Mouse (Mus musculus) lung, embryonic 15.5 days (tissue): Measurements from ENCODE around the gene Zfp710. TPM values are rescaled to one million over a fixed set of nuclear protein-coding genes. Genes with fewer than 3 reads are reported as not detected.
A peak's percentile ranks its signal among the peaks of the same experiment; 100 is the strongest.
"Not testable (repeated sequence)": the region's sequence is repeated elsewhere in the genome, so short reads cannot be mapped to it uniquely, and the experiment has no call there.

ENCODE experiments used
- ATAC-seq: fragments of 200-750 bp; cut with Nextera tagmentation; 2 replicates; pipeline ENCODE4 v1.8.0; 2017; ENCODE audit warnings: moderate number of reproducible peaks, borderline replicate concordance; ENCODE audit not compliant: low FRiP score, low TSS enrichment; ENCODE audit errors: extremely low read depth
- H3K27ac ChIP-seq: fragments of 300-500 bp; sonication (generic); 2 replicates; pipeline ENCODE4 v1.5.1; 2015; ENCODE audit warnings: moderate library complexity, mild to moderate bottlenecking, inconsistent platforms
- H3K27me3 ChIP-seq: fragments of 300-500 bp; sonication (generic); 2 replicates; pipeline ENCODE4 v1.6.1; 2015; ENCODE audit warnings: inconsistent platforms
- H3K36me3 ChIP-seq: fragments of 300-500 bp; sonication (generic); 2 replicates; pipeline ENCODE4 v1.6.1; 2015; ENCODE audit warnings: inconsistent platforms
- H3K4me1 ChIP-seq: fragments of 300-500 bp; sonication (generic); 2 replicates; pipeline ENCODE4 v1.6.1; 2015; ENCODE audit warnings: inconsistent platforms
- H3K4me2 ChIP-seq: fragments of 300-500 bp; sonication (generic); 2 replicates; pipeline ENCODE4 v1.6.1; 2015; ENCODE audit warnings: inconsistent platforms, mild to moderate bottlenecking, moderate library complexity
- H3K4me3 ChIP-seq: fragments of 300-500 bp; sonication (generic); 2 replicates; pipeline ENCODE4 v1.5.1; 2015; ENCODE audit warnings: mild to moderate bottlenecking, inconsistent platforms
- H3K9ac ChIP-seq: fragments of 300-500 bp; sonication (generic); 2 replicates; pipeline ENCODE4 v1.6.1; 2015; ENCODE audit warnings: inconsistent platforms
- H3K9me3 ChIP-seq: fragments of 300-500 bp; sonication (generic); 2 replicates; pipeline ENCODE4 v1.6.1; 2016; ENCODE audit warnings: inconsistent platforms
- WGBS: fragments of 180-500 bp; shearing (Covaris S2); methylation state at CpG from one replicate; pipeline ENCODE4 v1.1.7; 2015; 5-methylcytosine and 5-hydroxymethylcytosine counted together
- polyA plus RNA-seq: library from polyadenylated mRNA; unstranded; fragments of >200 nt; fragmentation: Nextera tagmentation; extraction: Ambion mirVana; gene quantifications from 2 replicates; pipeline ENCODE4 v1.2.1, GENCODE M21; 2015

Gene Zfp710
- polyA plus RNA-seq, 1 experiment from 2014 or later, result 17.6 TPM

DNA sequence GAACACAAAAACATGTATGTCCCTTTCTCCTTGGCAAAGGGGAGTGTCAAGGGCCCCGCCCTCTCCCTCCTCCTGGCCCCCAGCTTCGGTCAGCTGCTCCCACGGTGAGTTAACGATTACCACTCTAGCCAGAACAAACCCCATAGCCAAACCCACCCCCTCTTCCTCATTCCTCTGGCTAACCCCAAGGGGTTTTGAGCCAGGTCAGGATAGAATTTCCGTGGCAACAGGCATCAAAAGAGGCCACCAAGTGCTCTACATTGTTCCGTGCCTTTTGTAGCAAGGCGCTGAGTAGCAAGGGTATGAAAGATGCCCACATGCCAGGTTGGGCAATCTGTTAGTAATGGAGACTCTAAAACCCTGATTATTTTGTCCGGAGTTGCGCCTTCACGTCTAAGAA, 89.4 kb downstream of the Zfp710 start:
- H3K27me3 ChIP-seq, result no peaks in the 10 kb centered on the region
- ATAC-seq, result no peak
- H3K4me2 ChIP-seq, result peak overlapping the region; percentile 64
- 0 out of 2 replicates have a peak, but pooled peaks cover 6% of the 10 kb centered on the region for H3K36me3 ChIP-seq
- WGBS, result 4% methylated on average over 10 of the region's 10 CpGs
- H3K4me1 ChIP-seq, result peaks cover 49% of the 10 kb centered on the region
- peak overlapping the region; percentile 60 for H3K4me3 ChIP-seq
- peak overlapping the region; percentile 98 for H3K27ac ChIP-seq
- H3K9me3 ChIP-seq, result no peaks in the 10 kb centered on the region
- H3K9ac ChIP-seq, result peak overlapping the region; percentile 78

- Histone ChIP-seq H3K27me3 (no peaks in the 10 kb centered on the region), H3K9me3 (no peaks in the 10 kb centered on the region), H3K27ac (peak overlapping the region; percentile 98), H3K36me3 (0 out of 2 replicates have a peak, but pooled peaks cover 6% of the 10 kb centered on the region), H3K4me2 (peak overlapping the region; percentile 64), H3K9ac (peak overlapping the region; percentile 78), H3K4me3 (peak overlapping the region; percentile 60), H3K4me1 (peaks cover 49% of the 10 kb centered on the region)
- under 1% methylated on average over 52 of the region's 52 CpGs for WGBS
- ATAC-seq, result peak; percentile 83
Measured at GRCm38 (mm10) chr7:80114451-80115223, 90.0 kb downstream of the Zfp710 start.

- H3K4me1 ChIP-seq, result peaks cover 46% of the 10 kb centered on the region
- H3K36me3 ChIP-seq, result 0 out of 2 replicates have a peak, but pooled peaks cover 6% of the 10 kb centered on the region
- 0% methylated on average over 29 of the region's 29 CpGs for WGBS
- no peaks in the 10 kb centered on the region for H3K27me3 ChIP-seq
- H3K9ac ChIP-seq, result peak within 1 kb of the TSS; percentile 78
- H3K4me2 ChIP-seq, result peak within 1 kb of the TSS; percentile 64
- H3K9me3 ChIP-seq, result no peaks in the 10 kb centered on the region
- peak within 1 kb of the TSS; percentile 98 for H3K27ac ChIP-seq
- H3K4me3 ChIP-seq, result peak within 1 kb of the TSS; percentile 60
- peak; percentile 97 for ATAC-seq
Measured at GRCm38 (mm10) chr7:80115224-80115590, 90.6 kb downstream of the Zfp710 start, which contains the start of gene Idh2. Gene Idh2 (minus strand): TSS chr7:80115392.

- Histone ChIP-seq H3K9me3 (no peaks in the 10 kb centered on the region), H3K27me3 (no peaks in the 10 kb centered on the region), H3K4me1 (peaks cover 48% of the 10 kb centered on the region), H3K27ac (no peak overlapping the region), H3K9ac (no peak overlapping the region), H3K4me2 (peak overlapping the region; percentile 64; the same call in 1 of the 2 replicates), H3K4me3 (no peak overlapping the region), H3K36me3 (no peaks in the 10 kb centered on the region)
- ATAC-seq, result no peak
- WGBS, result 64% methylated on average over 2 of the region's 2 CpGs
Measured at GRCm38 (mm10) chr7:80116158-80116557, 91.5 kb downstream of the Zfp710 start.

DNA sequence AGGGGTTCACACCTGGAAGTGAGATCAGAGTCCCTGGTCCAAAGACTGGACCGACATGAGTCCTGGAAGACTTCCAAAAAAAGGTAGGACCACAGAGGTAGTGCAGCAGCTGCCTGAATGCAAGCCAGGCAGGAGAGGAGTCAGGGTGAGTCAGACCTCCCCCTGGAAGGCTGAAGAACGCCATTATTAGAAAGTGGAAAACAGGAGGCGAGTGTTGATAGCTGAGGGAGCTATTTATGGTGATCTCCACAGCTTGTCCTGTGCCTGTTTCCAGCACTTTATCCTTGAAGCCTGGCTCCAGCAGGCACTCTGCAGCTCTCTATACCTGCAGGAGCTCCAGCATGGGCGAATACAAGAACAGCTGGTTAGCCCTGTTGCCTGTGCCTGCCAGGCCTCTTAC, 94.6 kb downstream of the Zfp710 start:
- ATAC-seq, result no peak
- no peak overlapping the region for H3K4me2 ChIP-seq
- no peak overlapping the region for H3K27ac ChIP-seq
- H3K9me3 ChIP-seq, result no peaks in the 10 kb centered on the region
- H3K36me3 ChIP-seq, result no peaks in the 10 kb centered on the region
- no peak overlapping the region for H3K9ac ChIP-seq
- 59% methylated on average over 4 of the region's 4 CpGs for WGBS
- H3K27me3 ChIP-seq, result no peaks in the 10 kb centered on the region
- H3K4me3 ChIP-seq, result no peak overlapping the region
- peaks cover 32% of the 10 kb centered on the region for H3K4me1 ChIP-seq

DNA sequence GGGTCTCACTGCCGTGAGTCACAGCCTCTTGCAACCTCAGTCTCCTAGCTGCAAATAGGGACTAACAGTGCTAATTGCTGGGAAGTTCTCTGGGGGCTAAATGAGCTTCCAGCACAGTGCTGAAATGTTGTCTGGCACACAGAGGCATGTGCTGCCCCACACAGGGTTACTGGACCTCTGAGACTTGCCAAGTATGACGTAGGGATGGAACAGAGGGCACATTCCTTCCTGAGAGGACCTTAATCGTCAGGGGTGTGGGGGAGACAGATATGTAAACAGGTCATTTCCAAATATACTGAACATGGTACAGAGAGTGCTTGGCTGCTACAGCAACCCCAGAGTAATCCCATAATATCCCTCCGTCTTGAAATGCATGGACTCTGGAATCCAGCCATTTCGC, 96.5 kb downstream of the Zfp710 start:
- Histone ChIP-seq H3K4me2 (no peak overlapping the region), H3K4me1 (peaks cover 26% of the 10 kb centered on the region), H3K27me3 (no peaks in the 10 kb centered on the region), H3K4me3 (no peak overlapping the region), H3K27ac (peak overlapping the region; percentile 75), H3K9ac (no peak overlapping the region), H3K9me3 (no peaks in the 10 kb centered on the region), H3K36me3 (no peaks in the 10 kb centered on the region)
- ATAC-seq, result peak; percentile 56
- 35% methylated on average over 5 of the region's 5 CpGs for WGBS

DNA sequence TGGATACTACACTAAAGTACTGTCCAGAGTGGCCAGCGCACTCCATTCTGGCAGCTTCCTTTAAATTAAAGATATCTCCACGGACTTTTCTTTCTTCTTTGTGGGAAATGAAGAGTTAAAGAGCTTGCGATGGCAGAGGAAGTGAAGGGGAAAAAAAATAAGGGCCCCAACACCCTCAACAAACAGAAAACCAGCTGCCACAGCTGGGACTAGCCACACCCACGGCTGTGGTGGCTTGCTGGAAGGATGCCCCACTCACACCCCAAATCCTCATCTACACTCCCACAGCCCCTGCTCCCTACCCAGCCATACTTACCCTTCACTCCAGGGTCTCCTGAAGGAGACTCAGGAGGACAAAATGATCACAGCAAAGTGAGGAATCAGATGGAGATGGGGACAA, 98.5 kb downstream of the Zfp710 start:
- Histone ChIP-seq H3K4me3 (no peak overlapping the region), H3K9me3 (no peaks in the 10 kb centered on the region), H3K4me1 (peaks cover 18% of the 10 kb centered on the region), H3K27me3 (no peaks in the 10 kb centered on the region), H3K36me3 (no peaks in the 10 kb centered on the region), H3K9ac (no peak overlapping the region), H3K27ac (no peak overlapping the region), H3K4me2 (no peak overlapping the region)
- 33% methylated on average over 4 of the region's 4 CpGs for WGBS
- no peak for ATAC-seq

GRCm38 (mm10) chr7:80123672-80124071, 99.1 kb downstream of the Zfp710 start:
- peaks cover 18% of the 10 kb centered on the region for H3K4me1 ChIP-seq
- H3K36me3 ChIP-seq, result no peaks in the 10 kb centered on the region
- no peaks in the 10 kb centered on the region for H3K9me3 ChIP-seq
- H3K27ac ChIP-seq, result no peak overlapping the region
- H3K4me3 ChIP-seq, result no peak overlapping the region
- H3K27me3 ChIP-seq, result no peaks in the 10 kb centered on the region
- no peak for ATAC-seq
- 86% methylated on average over 2 of the region's 2 CpGs for WGBS
- no peak overlapping the region for H3K9ac ChIP-seq
- H3K4me2 ChIP-seq, result no peak overlapping the region

DNA sequence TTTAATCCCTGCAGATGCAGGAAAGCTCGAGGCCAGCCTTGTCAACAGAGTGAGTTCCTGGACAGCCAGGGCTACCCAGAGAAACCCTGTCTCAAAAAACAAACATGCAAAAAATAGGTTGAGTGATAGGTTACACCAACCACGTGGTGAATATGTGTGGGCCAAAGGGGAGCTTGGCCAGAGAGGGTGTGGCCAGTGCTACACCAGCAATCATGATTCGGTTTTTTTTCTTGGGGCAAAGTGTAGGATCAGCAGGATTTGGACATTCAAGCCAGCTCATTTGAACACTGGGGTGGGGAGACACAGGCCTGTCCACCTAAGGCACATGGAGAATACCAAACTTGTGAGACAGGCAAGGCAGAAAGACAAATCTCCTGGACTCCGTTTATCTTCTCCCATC, 104.7 kb downstream of the Zfp710 start:
- Histone ChIP-seq H3K27ac (no peak overlapping the region), H3K4me2 (no peak overlapping the region), H3K27me3 (no peaks in the 10 kb centered on the region), H3K9ac (no peak overlapping the region), H3K4me3 (no peak overlapping the region), H3K4me1 (peaks cover 6% of the 10 kb centered on the region), H3K9me3 (no peaks in the 10 kb centered on the region), H3K36me3 (no peaks in the 10 kb centered on the region)
- ATAC-seq, result no peak
- WGBS, result 44% methylated on average over 4 of the region's 4 CpGs

DNA sequence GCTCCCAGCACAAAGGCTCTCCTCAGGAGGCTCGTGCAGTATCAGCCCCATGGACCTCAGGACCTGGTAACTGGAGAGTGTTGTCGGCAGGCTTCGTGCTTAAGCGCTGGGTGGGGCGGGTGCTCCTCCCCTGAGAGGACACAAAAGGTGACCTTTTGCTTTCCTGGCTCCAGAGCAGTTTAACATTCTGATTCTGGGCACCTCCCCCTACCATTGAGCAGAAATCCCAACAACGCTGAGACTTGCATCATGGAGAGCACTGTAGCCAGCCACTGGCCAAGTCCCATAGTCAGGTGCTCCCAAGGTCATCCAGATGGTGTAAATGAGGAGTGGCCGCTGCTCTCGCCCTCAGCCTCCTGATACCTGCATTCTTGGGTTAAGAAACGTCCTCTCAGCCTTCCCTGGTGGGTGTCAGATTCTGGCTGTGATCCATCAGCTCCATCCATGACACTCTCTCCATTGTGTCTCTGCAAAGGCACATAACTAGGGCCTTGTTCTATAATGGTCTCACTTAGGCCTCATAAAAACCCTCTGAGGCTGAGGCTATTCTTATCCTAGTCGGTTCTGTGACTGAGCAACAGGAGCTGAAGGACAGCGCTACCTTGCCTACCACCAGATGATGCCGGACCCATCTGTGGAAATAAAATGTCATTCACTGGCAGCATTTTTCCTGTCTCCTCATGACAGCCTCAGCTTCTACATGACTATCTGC, 105.9 kb downstream of the Zfp710 start:
- Histone ChIP-seq H3K4me2 (no peak overlapping the region), H3K4me3 (no peak overlapping the region), H3K27ac (no peak overlapping the region), H3K27me3 (no peaks in the 10 kb centered on the region), H3K36me3 (no peaks in the 10 kb centered on the region), H3K9ac (no peak overlapping the region), H3K4me1 (peaks cover 16% of the 10 kb centered on the region), H3K9me3 (no peaks in the 10 kb centered on the region)
- WGBS, result 37% methylated on average over 12 of the region's 12 CpGs
- no peak for ATAC-seq

- not testable (repeated sequence) for ATAC-seq, H3K36me3 ChIP-seq, H3K9me3 ChIP-seq, H3K9ac ChIP-seq, H3K4me3 ChIP-seq, H3K27me3 ChIP-seq, H3K27ac ChIP-seq, H3K4me2 ChIP-seq
- 70% methylated on average over 7 of the region's 7 CpGs for WGBS
- peaks cover 16% of the 10 kb centered on the region for H3K4me1 ChIP-seq
Measured at GRCm38 (mm10) chr7:80131315-80131714, 106.7 kb downstream of the Zfp710 start.

- H3K27ac ChIP-seq, result no peak overlapping the region
- no peaks in the 10 kb centered on the region for H3K36me3 ChIP-seq
- H3K4me3 ChIP-seq, result no peak overlapping the region
- no peak overlapping the region for H3K4me2 ChIP-seq
- WGBS, result 51% methylated on average over 9 of the region's 9 CpGs
- ATAC-seq, result no peak
- H3K9me3 ChIP-seq, result no peaks in the 10 kb centered on the region
- no peak overlapping the region for H3K9ac ChIP-seq
- H3K4me1 ChIP-seq, result peaks cover 16% of the 10 kb centered on the region
- no peaks in the 10 kb centered on the region for H3K27me3 ChIP-seq
Measured at GRCm38 (mm10) chr7:80132541-80132940, 107.9 kb downstream of the Zfp710 start.
